Mouse (Mus musculus) ovary, adult 18-20 months (tissue): ENCODE data around the gene Arhgap8.
"Not testable (repeated sequence)": the region's sequence is repeated elsewhere in the genome, so short reads cannot be mapped to it uniquely, and the experiment has no call there.

Source experiments
- DNase-seq: peaks from one replicate; pipeline ENCODE4 v3.0.0; 2022; ENCODE audit warnings: low spot score, mixed read lengths

Arhgap8 gene

DNA sequence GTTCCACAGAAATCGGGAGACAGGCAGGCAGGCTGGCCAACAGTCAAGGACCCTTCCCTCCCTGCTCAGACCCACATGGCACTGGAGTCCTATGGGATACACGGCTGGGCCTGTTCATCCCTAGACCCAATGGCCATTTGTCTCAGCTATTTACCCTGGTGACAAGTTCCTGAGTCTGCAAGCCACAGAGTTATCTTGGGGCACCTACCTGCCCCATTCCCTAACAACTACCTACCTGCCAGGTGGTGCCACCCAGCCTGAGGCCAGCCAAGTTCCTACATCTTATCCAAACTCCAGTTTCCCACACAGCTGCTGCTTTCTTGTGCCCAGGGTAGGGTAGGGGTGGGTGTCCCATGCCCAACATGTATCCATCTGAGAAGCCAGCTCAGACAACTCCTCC lies 21.7 kb upstream of the Arhgap8 start:
- DNase-seq, result no peak

DNA sequence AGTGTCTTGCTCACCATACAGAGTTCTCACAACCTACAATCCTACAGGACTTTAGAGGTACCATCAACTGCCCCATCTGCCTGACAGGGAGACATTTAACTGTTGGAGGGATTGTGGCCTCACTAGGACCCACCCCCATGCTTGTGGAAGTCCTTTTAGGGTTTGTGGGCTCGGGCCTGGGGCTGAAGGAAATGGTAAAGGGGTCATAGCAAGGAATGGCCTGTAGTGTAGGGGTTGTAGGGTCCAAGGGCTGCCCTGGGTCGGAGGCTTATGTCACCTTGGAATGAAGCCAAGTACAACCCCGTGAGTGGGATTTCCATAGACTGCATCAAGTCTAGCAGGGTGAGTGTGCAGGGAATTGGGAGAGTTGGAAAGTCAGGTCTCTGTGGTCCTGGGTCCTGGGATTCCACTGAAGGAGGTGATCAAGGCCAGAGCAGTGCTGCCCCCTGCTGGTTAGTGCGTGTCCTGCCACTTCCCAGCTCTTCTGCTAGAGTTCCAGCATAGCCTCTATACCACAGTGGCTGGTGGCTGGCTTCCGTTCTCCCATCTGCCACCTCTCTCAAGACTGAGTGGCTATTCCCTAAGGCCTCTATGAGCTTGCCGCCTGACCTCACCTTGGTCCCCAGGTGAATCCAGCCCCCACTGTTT lies 19.6 kb upstream of the Arhgap8 start:
- DNase-seq, result no peak

GRCm38 (mm10) chr15:84701947-84702346 lies 17.9 kb upstream of the Arhgap8 start:
- no peak for DNase-seq

DNA sequence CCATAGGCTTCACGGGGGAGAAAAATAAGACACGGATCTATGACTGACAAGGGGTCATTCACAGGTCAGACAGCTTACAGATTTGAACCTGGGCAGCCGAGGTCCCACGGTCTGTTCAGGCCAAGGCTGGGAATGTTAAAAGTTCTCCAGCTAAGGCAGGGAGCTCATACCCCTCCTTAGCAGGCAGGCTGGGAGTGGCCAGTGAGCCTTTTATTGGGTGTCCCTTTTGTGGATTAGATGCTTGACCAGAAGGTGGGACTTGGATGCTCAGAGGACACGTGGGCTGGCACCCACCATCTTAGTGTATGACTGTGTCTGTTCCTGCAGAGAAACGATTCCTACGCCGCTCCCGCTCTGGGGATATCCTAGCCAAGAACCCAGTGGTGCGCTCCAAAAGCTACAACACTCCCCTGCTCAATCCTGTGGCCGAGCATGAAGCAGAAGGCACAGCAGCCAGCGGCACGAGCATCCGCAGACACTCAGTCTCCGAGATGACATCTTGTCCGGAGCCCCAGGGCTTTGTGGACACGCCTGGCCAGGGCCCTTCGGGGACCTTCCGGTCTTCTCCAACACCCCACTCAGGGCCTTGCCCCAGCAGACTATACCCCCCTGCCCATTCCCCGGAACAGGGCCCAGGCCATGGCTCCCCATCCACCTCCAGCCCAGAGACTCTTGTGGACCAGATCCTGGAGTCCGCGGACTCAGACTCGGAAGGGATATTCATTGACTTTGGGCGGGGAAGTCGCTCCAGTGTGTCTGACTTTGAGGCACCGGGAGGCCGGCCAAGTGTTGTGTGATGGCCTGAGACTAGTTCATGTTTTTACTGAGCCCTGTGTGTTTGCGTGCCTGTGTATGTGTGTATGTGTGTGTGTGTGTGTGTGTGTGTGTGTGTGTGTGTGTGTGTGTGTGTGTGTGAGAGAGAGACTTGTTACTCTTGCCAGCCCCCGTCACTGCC lies 17.2 kb upstream of the Arhgap8 start:
- no peak for DNase-seq

- DNase-seq, result no peak
These were observed 15.9 kb upstream of the Arhgap8 start for GRCm38 (mm10) chr15:84703992-84704391.

GRCm38 (mm10) chr15:84705351-84705901 lies 14.4 kb upstream of the Arhgap8 start:
- no peak for DNase-seq

GRCm38 (mm10) chr15:84706983-84707619 lies 12.8 kb upstream of the Arhgap8 start:
- DNase-seq, result no peak

DNA sequence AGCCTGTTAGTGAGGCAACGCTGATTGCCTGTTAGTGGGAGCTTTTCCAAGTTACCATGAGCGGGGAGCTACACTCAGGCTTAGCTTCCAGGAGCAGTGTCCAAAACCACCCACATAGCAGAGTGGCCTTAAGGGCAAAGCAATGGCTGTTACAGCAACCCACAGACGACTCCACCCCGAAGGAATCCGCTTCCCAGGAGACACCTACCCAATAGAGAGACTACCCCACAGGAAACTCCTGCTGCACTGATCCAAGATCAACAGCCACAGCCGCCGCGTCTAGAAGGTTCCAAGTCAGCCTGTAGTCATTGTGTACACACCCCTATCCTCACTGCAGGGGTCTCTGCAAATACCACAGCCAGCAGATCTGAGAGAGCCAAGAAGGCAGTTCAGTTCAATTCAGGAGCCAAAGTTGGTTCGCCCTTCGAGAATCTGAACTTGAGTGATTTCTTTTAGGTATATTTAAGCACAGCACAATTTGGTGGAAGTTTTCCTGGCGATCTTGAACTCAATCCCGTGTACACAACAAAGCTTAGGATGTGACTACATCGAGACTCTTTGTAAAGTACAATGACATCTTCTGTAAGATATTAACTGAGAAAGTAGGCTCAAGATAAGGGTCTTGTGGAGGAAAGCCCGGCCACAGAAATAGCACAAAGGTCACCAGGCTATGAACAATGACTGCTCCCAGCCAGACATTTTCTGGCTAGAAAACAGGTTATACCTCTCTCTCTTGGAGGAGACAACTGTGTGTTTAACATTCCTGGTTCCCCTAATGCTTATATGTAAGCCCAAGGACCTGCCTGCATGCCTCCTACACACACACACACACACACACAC lies 7.1 kb upstream of the Arhgap8 start:
- no peak for DNase-seq

- DNase-seq, result peak; percentile 73
These were observed 5.1 kb upstream of the Arhgap8 start for GRCm38 (mm10) chr15:84714730-84715129.

DNA sequence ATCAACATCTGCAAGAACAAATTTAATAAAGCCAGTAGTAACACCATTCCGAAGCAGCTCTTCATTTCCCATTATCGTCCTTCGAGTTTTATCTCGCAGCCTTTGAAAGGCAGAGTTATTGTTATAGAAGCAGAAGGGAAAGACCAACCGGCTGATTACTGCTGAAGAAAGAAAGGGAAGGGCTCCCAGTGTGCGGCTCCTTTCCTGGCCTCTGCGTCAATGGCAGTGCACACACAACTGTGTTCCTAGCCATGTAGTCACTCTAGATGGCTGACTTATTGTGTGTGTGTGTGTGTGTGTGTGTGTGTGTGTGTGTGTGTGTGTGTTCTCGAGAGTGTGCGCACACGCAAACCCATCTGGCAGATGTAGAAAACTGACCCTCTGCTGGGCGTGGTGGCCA lies 4.7 kb upstream of the Arhgap8 start:
- no peak for DNase-seq

- not testable (repeated sequence) for DNase-seq
These were observed 2.1 kb upstream of the Arhgap8 start for GRCm38 (mm10) chr15:84717570-84718270.

DNA sequence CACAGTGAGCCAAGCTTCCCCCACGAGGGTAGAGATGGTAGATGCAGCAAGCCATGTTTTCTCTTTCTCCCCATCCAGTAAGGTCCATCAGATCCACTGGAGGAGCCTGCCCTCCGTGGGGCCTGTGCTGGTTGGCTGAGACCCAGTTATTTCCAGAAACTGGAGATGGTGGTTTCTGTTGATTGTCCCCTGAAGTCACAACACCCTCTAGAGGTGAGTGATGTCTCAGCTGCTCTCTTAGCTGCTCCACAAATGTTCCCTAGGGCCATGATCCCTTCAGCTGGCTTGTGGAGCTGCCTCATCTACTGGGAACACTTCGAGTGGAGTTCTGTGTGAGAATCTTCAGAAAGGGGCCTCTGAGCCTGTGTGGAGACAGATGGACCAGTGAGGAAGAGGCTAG lies 1.1 kb upstream of the Arhgap8 start:
- no peak for DNase-seq

- no peak for DNase-seq
These were observed 696 bp downstream of the Arhgap8 start for GRCm38 (mm10) chr15:84720291-84721204.

DNA sequence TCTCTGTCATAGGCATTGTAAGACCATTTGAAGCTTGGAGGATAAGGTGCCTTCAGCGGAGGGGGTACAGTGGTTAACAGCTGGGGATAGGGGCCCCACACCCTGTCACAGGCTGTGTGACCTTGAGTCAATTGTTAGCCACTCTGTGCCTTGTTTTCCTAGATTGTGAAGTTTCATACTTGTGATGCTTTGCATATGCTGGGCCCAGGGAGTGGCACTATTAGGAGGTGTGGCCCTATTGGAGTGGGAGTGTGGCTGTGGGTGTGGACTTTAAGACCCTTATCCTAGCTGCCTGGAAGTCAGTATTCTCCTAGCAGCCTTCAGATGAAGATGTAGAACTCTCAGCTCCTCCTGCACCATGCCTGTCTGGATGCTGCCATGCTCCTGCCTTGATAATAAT lies 3.8 kb downstream of the Arhgap8 start:
- not testable (repeated sequence) for DNase-seq

DNA sequence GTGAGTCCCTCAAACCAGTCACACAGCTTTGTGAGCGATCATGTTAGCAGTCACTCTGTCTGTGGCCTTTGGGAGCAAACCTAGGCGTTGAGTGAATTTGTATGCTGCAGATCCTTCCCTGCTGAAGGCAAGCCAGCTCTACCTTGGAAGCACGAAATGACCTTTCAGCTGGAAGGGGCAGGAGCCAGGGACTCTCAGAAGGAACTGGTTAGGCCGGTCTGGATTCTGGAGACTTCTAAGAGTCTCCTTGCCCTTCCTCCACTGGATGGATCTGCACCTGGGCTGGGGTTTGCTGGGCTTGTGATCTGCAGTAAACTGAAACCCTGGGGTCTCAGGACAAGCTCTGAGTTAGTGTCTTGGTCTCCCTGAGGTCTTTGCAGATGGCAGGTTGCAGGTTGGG lies 4.3 kb downstream of the Arhgap8 start:
- no peak for DNase-seq

GRCm38 (mm10) chr15:84729685-84730084 lies 9.8 kb downstream of the Arhgap8 start:
- no peak for DNase-seq

- no peak for DNase-seq
These were observed 11.0 kb downstream of the Arhgap8 start for GRCm38 (mm10) chr15:84730893-84731292.

GRCm38 (mm10) chr15:84731676-84732424 lies 12.0 kb downstream of the Arhgap8 start:
- DNase-seq, result no peak

GRCm38 (mm10) chr15:84732425-84732749 lies 12.5 kb downstream of the Arhgap8 start:
- DNase-seq, result no peak
